Comparison of ENCODE assay signal across 17 mouse cellular contexts in the genomic region with DNA sequence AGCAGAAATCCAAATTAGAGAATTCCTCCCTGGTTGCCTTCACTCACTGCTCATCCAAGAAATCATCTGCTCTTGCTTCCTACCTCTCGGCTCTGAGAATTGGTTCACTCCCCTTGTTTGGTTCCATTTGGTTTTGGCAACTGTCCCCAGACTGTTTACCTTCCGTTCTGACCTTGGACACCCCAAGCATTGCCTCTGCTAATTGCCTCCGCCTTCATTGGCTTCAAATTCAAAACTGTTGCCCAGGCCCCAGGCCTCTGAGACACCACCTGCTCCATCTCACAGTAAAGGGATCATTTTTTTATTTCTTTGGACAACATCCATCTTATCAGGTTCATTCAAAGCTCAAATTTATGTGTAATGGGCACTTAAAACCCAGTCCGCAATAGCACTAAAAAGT.
A peak's percentile ranks its signal among the peaks of the same experiment; 100 is the strongest.
DNase-seq lines count a peak whose midpoint lies in the region; ATAC-seq lines count a peak whose summit lies in the region.
"Had no signal": no experiment of that assay in that cellular context is flagged by ENCODE, and none has a peak within 500 bp of the region (broad histone marks: within the 10 kb centered on the region; RNA-seq: fewer than 3 reads in every experiment).

No protein-coding gene starts in this region.

- WGBS in kidney, embryonic 14.5 days: 34% methylated on average over 4 of the region's 4 CpGs

- no peak overlapping the region for H3K4me2 ChIP-seq in kidney, embryonic 14.5 days (replicated peaks; ENCODE audit: low read depth, low read length)
- H3K4me2 ChIP-seq: heart, embryonic 11.5 days; limb, embryonic 13.5 days; midbrain, embryonic 12.5 days had no signal

- peak; percentile 65 for ATAC-seq in kidney, embryonic 14.5 days (ENCODE audit: low FRiP score, low TSS enrichment)

- no peaks in the 10 kb centered on the region for H3K36me3 ChIP-seq in kidney, embryonic 14.5 days (ENCODE audit: control insufficient read depth, insufficient read depth, low read length)
- H3K36me3 ChIP-seq: G1E; limb, embryonic 13.5 days; midbrain, embryonic 12.5 days had no signal

- H3K9ac ChIP-seq in kidney, embryonic 14.5 days (ENCODE audit: low read depth, low read length): no peak overlapping the region
- H3K9ac ChIP-seq: limb, embryonic 13.5 days; midbrain, embryonic 12.5 days had no signal

- no peak overlapping the region; the same call in 1 of the 2 replicates for H3K27ac ChIP-seq in kidney, embryonic 14.5 days (ENCODE audit: low read depth, low read length)
- H3K27ac ChIP-seq: layer of hippocampus, adult 2 months; left cerebral cortex, adult 2 months; limb, embryonic 13.5 days; midbrain, embryonic 12.5 days had no signal

- H3K4me3 ChIP-seq in kidney, embryonic 14.5 days (ENCODE audit: low read length): no peak overlapping the region
- H3K4me3 ChIP-seq: layer of hippocampus, adult 2 months; left cerebral cortex, adult 2 months; limb, embryonic 13.5 days; midbrain, embryonic 12.5 days had no signal

- peaks cover 12% of the 10 kb centered on the region; the same call in 1 of the 2 replicates for H3K4me1 ChIP-seq in kidney, embryonic 14.5 days (ENCODE audit: control insufficient read depth, insufficient read depth, low read length)
- H3K4me1 ChIP-seq: midbrain, embryonic 12.5 days had no signal

- intact Hi-C loops in heart, postnatal 14 days (cut with DNase I): no loop called here

- DNase-seq in kidney, adult 18-20 months: no peak
- peak; percentile 10 for DNase-seq in lung, postnatal 25 days (ENCODE audit: low spot score)
- no peak for DNase-seq in lung, postnatal 4 days
- peak; percentile 24 for DNase-seq in cerebellum, adult 9-11 months
- peak; percentile 11 for DNase-seq in ovary, postnatal 36 days (ENCODE audit: low spot score)
- DNase-seq in heart, postnatal 14 days: no peak
- DNase-seq: gastrocnemius, postnatal 10 days; heart, postnatal 36 days; kidney, adult 8-10 months; right cerebral cortex, postnatal 25 days had no signal

- H3K27me3 ChIP-seq in kidney, embryonic 14.5 days (ENCODE audit: control insufficient read depth, insufficient read depth, low read length): no peaks in the 10 kb centered on the region
- H3K27me3 ChIP-seq: midbrain, embryonic 12.5 days had no signal

- H3K9me3 ChIP-seq in kidney, embryonic 14.5 days (ENCODE audit: control insufficient read depth, low read length): no peaks in the 10 kb centered on the region
- H3K9me3 ChIP-seq: G1E; limb, embryonic 13.5 days; midbrain, embryonic 12.5 days had no signal

Comparison
In these comparisons a context has a peak if more than half of its experiments do, and no peak if none do; other contexts are left out.
1. DNase-seq: peak in lung, postnatal 25 days (single experiment), cerebellum, adult 9-11 months (single experiment) and ovary, postnatal 36 days (single experiment); none in kidney, adult 18-20 months (single experiment), lung, postnatal 4 days (0 of 2) and heart, postnatal 14 days (0 of 2).